Mouse (Mus musculus): ENCODE data around the gene Ufm1. TPM values are rescaled to one million over a fixed set of nuclear protein-coding genes. Genes with fewer than 3 reads are reported as not detected.

Gene Ufm1
- 77.4 and 80.0 TPM in 2 replicates for polyA plus RNA-seq (2015; fragmentation: Nextera tagmentation; extraction: Ambion mirVana)

- peaks cover 10% of the 10 kb centered on the region for H3K4me1 ChIP-seq
- peak within 1 kb of the TSS; percentile 92 for H3K9ac ChIP-seq
- H3K4me3 ChIP-seq: peak within 1 kb of the TSS; percentile 77
- under 1% methylated on average over 58 of the region's 58 CpGs for WGBS
- no peaks in the 10 kb centered on the region for H3K9me3 ChIP-seq
- peak within 1 kb of the TSS; percentile 41; the same call in 1 of the 2 replicates for H3K27ac ChIP-seq (replicated peaks)
- ATAC-seq (ENCODE audit: extremely low read depth, insufficient number of reproducible peaks, low FRiP score, low TSS enrichment): peak; percentile 95
- H3K4me2 ChIP-seq: peak within 1 kb of the TSS; percentile 90
- H3K36me3 ChIP-seq: peaks cover 37% of the 10 kb centered on the region
- H3K27me3 ChIP-seq (replicated peaks): no peaks in the 10 kb centered on the region
Observed at GRCm38 (mm10) chr3:53863383-53864220, at the start of gene Ufm1. Gene Ufm1 (minus strand): TSS chr3:53863830.

- H3K4me2 ChIP-seq: no peak overlapping the region
Observed at GRCm38 (mm10) chr3:53890619-53891540, 27.2 kb upstream of the Ufm1 start.

GRCm38 (mm10) chr3:53871596-53871995, 8.0 kb upstream of the Ufm1 start:
- no peak; the same call in 1 of the 2 replicates for ATAC-seq (ENCODE audit: extremely low read depth, insufficient number of reproducible peaks, low FRiP score, low TSS enrichment)
- Histone ChIP-seq H3K27me3 (replicated peaks) (no peaks in the 10 kb centered on the region), H3K9me3 (no peaks in the 10 kb centered on the region), H3K27ac (replicated peaks) (no peak overlapping the region), H3K36me3 (no peaks in the 10 kb centered on the region), H3K4me2 (no peak overlapping the region), H3K4me3 (no peak overlapping the region), H3K9ac (no peak overlapping the region), H3K4me1 (no peaks in the 10 kb centered on the region)
- 77% methylated on average over 1 of the region's 1 CpGs for WGBS

More at GRCm38 (mm10) chr3:53890619-53891540, 27.2 kb upstream of the Ufm1 start:
- Histone ChIP-seq H3K27me3 (replicated peaks) (no peaks in the 10 kb centered on the region), H3K4me3 (no peak overlapping the region), H3K9ac (no peak overlapping the region), H3K36me3 (no peaks in the 10 kb centered on the region), H3K27ac (replicated peaks) (no peak overlapping the region), H3K4me1 (peaks cover 6% of the 10 kb centered on the region), H3K9me3 (peaks cover 11% of the 10 kb centered on the region)
- 66% methylated on average over 12 of the region's 12 CpGs for WGBS
- no peak for ATAC-seq (ENCODE audit: extremely low read depth, insufficient number of reproducible peaks, low FRiP score, low TSS enrichment)

- H3K4me2 ChIP-seq: no peak overlapping the region
- H3K27ac ChIP-seq (replicated peaks): no peak overlapping the region
- no peak overlapping the region for H3K4me3 ChIP-seq
- H3K27me3 ChIP-seq (replicated peaks): no peaks in the 10 kb centered on the region
- H3K9ac ChIP-seq: no peak overlapping the region
- 67% methylated on average over 6 of the region's 6 CpGs for WGBS
- H3K9me3 ChIP-seq: no peaks in the 10 kb centered on the region
- H3K4me1 ChIP-seq: no peaks in the 10 kb centered on the region
- no peak for ATAC-seq (ENCODE audit: extremely low read depth, insufficient number of reproducible peaks, low FRiP score, low TSS enrichment)
- H3K36me3 ChIP-seq: no peaks in the 10 kb centered on the region
Observed at GRCm38 (mm10) chr3:53870482-53870881, 6.9 kb upstream of the Ufm1 start.

GRCm38 (mm10) chr3:53869263-53869662, 5.6 kb upstream of the Ufm1 start:
- no peak overlapping the region for H3K4me3 ChIP-seq
- H3K9ac ChIP-seq: no peak overlapping the region
- H3K4me2 ChIP-seq: no peak overlapping the region
- WGBS: 16% methylated on average over 1 of the region's 1 CpGs
- H3K27me3 ChIP-seq (replicated peaks): no peaks in the 10 kb centered on the region
- H3K27ac ChIP-seq (replicated peaks): no peak overlapping the region
- no peaks in the 10 kb centered on the region for H3K36me3 ChIP-seq
- no peaks in the 10 kb centered on the region for H3K4me1 ChIP-seq
- no peaks in the 10 kb centered on the region for H3K9me3 ChIP-seq
- no peak for ATAC-seq (ENCODE audit: extremely low read depth, insufficient number of reproducible peaks, low FRiP score, low TSS enrichment)

- Histone ChIP-seq H3K36me3 (no peaks in the 10 kb centered on the region), H3K4me3 (no peak overlapping the region), H3K9ac (no peak overlapping the region), H3K9me3 (no peaks in the 10 kb centered on the region), H3K4me2 (no peak overlapping the region), H3K4me1 (no peaks in the 10 kb centered on the region), H3K27me3 (replicated peaks) (no peaks in the 10 kb centered on the region), H3K27ac (replicated peaks) (no peak overlapping the region)
- ATAC-seq (ENCODE audit: extremely low read depth, insufficient number of reproducible peaks, low FRiP score, low TSS enrichment): no peak
- 83% methylated on average over 4 of the region's 4 CpGs for WGBS
Observed at GRCm38 (mm10) chr3:53868212-53868611, 4.6 kb upstream of the Ufm1 start.

- Histone ChIP-seq H3K4me2 (no peak overlapping the region), H3K9me3 (no peaks in the 10 kb centered on the region), H3K36me3 (peaks cover 45% of the 10 kb centered on the region), H3K27me3 (replicated peaks) (no peaks in the 10 kb centered on the region), H3K4me1 (no peaks in the 10 kb centered on the region), H3K9ac (no peak overlapping the region), H3K4me3 (no peak overlapping the region), H3K27ac (replicated peaks) (no peak overlapping the region)
- ATAC-seq (ENCODE audit: extremely low read depth, insufficient number of reproducible peaks, low FRiP score, low TSS enrichment): no peak
- WGBS: 81% methylated on average over 3 of the region's 3 CpGs
Observed at GRCm38 (mm10) chr3:53854831-53855230, 8.8 kb downstream of the Ufm1 start.

- Histone ChIP-seq H3K27me3 (replicated peaks) (no peaks in the 10 kb centered on the region), H3K27ac (replicated peaks) (no peak overlapping the region), H3K9ac (no peak overlapping the region), H3K4me3 (no peak overlapping the region), H3K4me1 (no peaks in the 10 kb centered on the region), H3K4me2 (no peak overlapping the region), H3K9me3 (no peaks in the 10 kb centered on the region), H3K36me3 (peaks cover 40% of the 10 kb centered on the region)
- no peak for ATAC-seq (ENCODE audit: extremely low read depth, insufficient number of reproducible peaks, low FRiP score, low TSS enrichment)
- 82% methylated on average over 4 of the region's 4 CpGs for WGBS
Observed at GRCm38 (mm10) chr3:53854261-53854660, 9.4 kb downstream of the Ufm1 start.

GRCm38 (mm10) chr3:53848262-53848661, 15.4 kb downstream of the Ufm1 start:
- no peaks in the 10 kb centered on the region for H3K9me3 ChIP-seq
- H3K27me3 ChIP-seq (replicated peaks): no peaks in the 10 kb centered on the region
- H3K27ac ChIP-seq (replicated peaks): no peak overlapping the region
- no peaks in the 10 kb centered on the region for H3K4me1 ChIP-seq
- WGBS: 75% methylated on average over 11 of the region's 11 CpGs
- H3K9ac ChIP-seq: no peak overlapping the region
- no peaks in the 10 kb centered on the region for H3K36me3 ChIP-seq
- ATAC-seq (ENCODE audit: extremely low read depth, insufficient number of reproducible peaks, low FRiP score, low TSS enrichment): no peak
- no peak overlapping the region for H3K4me3 ChIP-seq
- H3K4me2 ChIP-seq: no peak overlapping the region

GRCm38 (mm10) chr3:53847726-53848125, 15.9 kb downstream of the Ufm1 start:
- Histone ChIP-seq H3K9ac (no peak overlapping the region), H3K27ac (replicated peaks) (no peak overlapping the region), H3K36me3 (no peaks in the 10 kb centered on the region), H3K4me1 (no peaks in the 10 kb centered on the region), H3K4me2 (no peak overlapping the region), H3K9me3 (no peaks in the 10 kb centered on the region), H3K4me3 (no peak overlapping the region), H3K27me3 (replicated peaks) (no peaks in the 10 kb centered on the region)
- WGBS: 61% methylated on average over 4 of the region's 4 CpGs
- no peak for ATAC-seq (ENCODE audit: extremely low read depth, insufficient number of reproducible peaks, low FRiP score, low TSS enrichment)

- Histone ChIP-seq H3K4me3 (no peak overlapping the region), H3K27me3 (replicated peaks) (no peaks in the 10 kb centered on the region), H3K4me2 (no peak overlapping the region), H3K9ac (no peak overlapping the region), H3K27ac (replicated peaks) (no peak overlapping the region), H3K4me1 (no peaks in the 10 kb centered on the region), H3K36me3 (no peaks in the 10 kb centered on the region), H3K9me3 (no peaks in the 10 kb centered on the region)
- no peak for ATAC-seq (ENCODE audit: extremely low read depth, insufficient number of reproducible peaks, low FRiP score, low TSS enrichment)
- WGBS: 54% methylated on average over 7 of the region's 7 CpGs
Observed at GRCm38 (mm10) chr3:53846206-53846928, 17.3 kb downstream of the Ufm1 start.

Data from heart, embryonic 13.5 days (tissue).